Mouse (Mus musculus) hindbrain, embryonic 12.5 days (tissue): ENCODE measurements around the gene Igf1r. TPM values are rescaled to one million over a fixed set of nuclear protein-coding genes. Genes with fewer than 3 reads are reported as not detected.

ENCODE experiments used
- polyA plus RNA-seq: library from polyadenylated mRNA; unstranded; fragments of >200 nt; fragmentation: Nextera tagmentation; extraction: Ambion mirVana; gene quantifications from 2 replicates; pipeline ENCODE4 v1.2.1, GENCODE M21; 2016

Igf1r gene
- polyA plus RNA-seq, 1 experiment from 2014 or later, result 42.3 TPM

Other genes with a start within 250 kb of the Igf1r start
- gene Synm, start 193.1 kb upstream of the Igf1r start, polyA plus RNA-seq, result 5.9 and 6.8 TPM in 2 replicates